Mouse (Mus musculus) adrenal gland, postnatal 4 days (tissue): ENCODE measurements around the gene Gucy2d. TPM values are rescaled to one million over a fixed set of nuclear protein-coding genes. Genes with fewer than 3 reads are reported as not detected.

Experiments used
- DNase-seq, 2 experiments: peaks; one replicate each; pipeline ENCODE4 v3.0.0; 2021 to 2022; ENCODE audit warnings: low spot score in 2 of 2, mixed read lengths in 2 of 2
- total RNA-seq, 2 experiments: library from RNA; stranded (reverse); gene quantifications; 2 replicates each; pipeline ENCODE4 v1.2.3; 2021

Gene Gucy2d
- total RNA-seq, 2 experiments from 2014 or later = not detected

- no peak for DNase-seq
Observed at GRCm38 (mm10) chr7:98489131-98489530, 48.9 kb downstream of the Gucy2d start, which contains the start of gene Lrrc32. TSS of gene Lrrc32 (plus strand) at chr7:98489283.

GRCm38 (mm10) chr7:98489623-98490084, 49.4 kb downstream of the Gucy2d start:
- peak; percentile 49 to 52 for DNase-seq

GRCm38 (mm10) chr7:98490328-98490727, 50.1 kb downstream of the Gucy2d start:
- DNase-seq = no peak

GRCm38 (mm10) chr7:98490911-98491310, 50.7 kb downstream of the Gucy2d start:
- DNase-seq = no peak

- DNase-seq = no peak
Observed at GRCm38 (mm10) chr7:98491451-98492200, 51.4 kb downstream of the Gucy2d start.

- DNase-seq = no peak
Observed at GRCm38 (mm10) chr7:98492331-98492730, 52.1 kb downstream of the Gucy2d start.

GRCm38 (mm10) chr7:98493307-98493706, 53.1 kb downstream of the Gucy2d start:
- no peak for DNase-seq

GRCm38 (mm10) chr7:98493901-98494480, 53.8 kb downstream of the Gucy2d start:
- no peak for DNase-seq

GRCm38 (mm10) chr7:98495591-98495990, 55.4 kb downstream of the Gucy2d start:
- DNase-seq = no peak

GRCm38 (mm10) chr7:98497451-98497850, 57.2 kb downstream of the Gucy2d start:
- no peak for DNase-seq

- DNase-seq = no peak
Observed at GRCm38 (mm10) chr7:98498101-98498500, 57.9 kb downstream of the Gucy2d start.

GRCm38 (mm10) chr7:98498656-98499560, 58.7 kb downstream of the Gucy2d start:
- no peak for DNase-seq

GRCm38 (mm10) chr7:98499561-98500292, 59.5 kb downstream of the Gucy2d start:
- DNase-seq = no peak

- no peak for DNase-seq
Observed at GRCm38 (mm10) chr7:98500470-98500869, 60.3 kb downstream of the Gucy2d start.

- DNase-seq = no peak
Observed at GRCm38 (mm10) chr7:98501078-98501477, 60.9 kb downstream of the Gucy2d start.

- DNase-seq = no peak
Observed at GRCm38 (mm10) chr7:98502921-98503320, 62.7 kb downstream of the Gucy2d start.

- no peak for DNase-seq
Observed at GRCm38 (mm10) chr7:98503951-98504647, 63.9 kb downstream of the Gucy2d start.

- no peak for DNase-seq
Observed at GRCm38 (mm10) chr7:98504726-98505314, 64.6 kb downstream of the Gucy2d start.

GRCm38 (mm10) chr7:98505664-98506063, 65.4 kb downstream of the Gucy2d start:
- DNase-seq = no peak
